Mouse (Mus musculus) WW6 (cell line): ENCODE results near the gene Tex264.

ENCODE experiments used
- DNase-seq: peaks from one replicate; pipeline ENCODE4 v3.0.0-alpha.2; 2013; ENCODE audit warnings: low read depth, low spot score

Gene Tex264

GRCm38 (mm10) chr9:106685249-106686101 lies at the start of gene Tex264:
Gene Tex264, minus strand, starts transcription at chr9:106685927.
- peak; percentile 54 for DNase-seq

- DNase-seq = no peak
Observed at GRCm38 (mm10) chr9:106733690-106734089, 48.0 kb upstream of the Tex264 start.

- no peak for DNase-seq
Observed at GRCm38 (mm10) chr9:106729416-106729815, 43.7 kb upstream of the Tex264 start.

GRCm38 (mm10) chr9:106726891-106727290 lies 41.2 kb upstream of the Tex264 start:
- DNase-seq = no peak

GRCm38 (mm10) chr9:106725435-106725834 lies 39.7 kb upstream of the Tex264 start:
- DNase-seq = no peak

GRCm38 (mm10) chr9:106724864-106725263 lies 39.1 kb upstream of the Tex264 start:
- DNase-seq = no peak

GRCm38 (mm10) chr9:106716729-106717128 lies 31.0 kb upstream of the Tex264 start:
- no peak for DNase-seq

- no peak for DNase-seq
Observed at GRCm38 (mm10) chr9:106716232-106716631, 30.5 kb upstream of the Tex264 start.

GRCm38 (mm10) chr9:106712470-106712869 lies 26.7 kb upstream of the Tex264 start:
- DNase-seq = no peak

GRCm38 (mm10) chr9:106692973-106693481 lies 7.3 kb upstream of the Tex264 start:
- DNase-seq = no peak

- DNase-seq = no peak
Observed at GRCm38 (mm10) chr9:106688834-106689233, 3.1 kb upstream of the Tex264 start.

- peak; percentile 86 for DNase-seq
Observed at GRCm38 (mm10) chr9:106686983-106687650, 1.4 kb upstream of the Tex264 start.

- DNase-seq = no peak
Observed at GRCm38 (mm10) chr9:106684918-106685248, 844 bp downstream of the Tex264 start.

GRCm38 (mm10) chr9:106684093-106684872 lies 1.4 kb downstream of the Tex264 start:
- DNase-seq = no peak

- DNase-seq = no peak
Observed at GRCm38 (mm10) chr9:106681026-106681425, 4.7 kb downstream of the Tex264 start.

GRCm38 (mm10) chr9:106678242-106678641 lies 7.5 kb downstream of the Tex264 start:
- DNase-seq = no peak

- DNase-seq = no peak
Observed at GRCm38 (mm10) chr9:106677702-106678101, 8.0 kb downstream of the Tex264 start.

- DNase-seq = no peak
Observed at GRCm38 (mm10) chr9:106676571-106676970, 9.2 kb downstream of the Tex264 start.

- DNase-seq = no peak
Observed at GRCm38 (mm10) chr9:106675965-106676364, 9.8 kb downstream of the Tex264 start.

- peak; percentile 49 for DNase-seq
Observed at GRCm38 (mm10) chr9:106675480-106675879, 10.2 kb downstream of the Tex264 start.

- DNase-seq = no peak
Observed at GRCm38 (mm10) chr9:106673860-106674259, 11.9 kb downstream of the Tex264 start.

GRCm38 (mm10) chr9:106664856-106665255 lies 20.9 kb downstream of the Tex264 start:
- DNase-seq = no peak
